Mouse (Mus musculus) embryonic facial prominence, embryonic 13.5 days (tissue): ENCODE data around the gene Eif4b. TPM values are rescaled to one million over a fixed set of nuclear protein-coding genes. Genes with fewer than 3 reads are reported as not detected.
A peak's percentile ranks its signal among the peaks of the same experiment; 100 is the strongest.

Experiments
- ATAC-seq: fragments of 200-750 bp; cut with Nextera tagmentation; 2 replicates; pipeline ENCODE4 v1.8.0; 2017; ENCODE audit warnings: low read depth; ENCODE audit not compliant: insufficient number of reproducible peaks, insufficient read depth, low FRiP score, low TSS enrichment
- H3K27ac ChIP-seq: fragments of 300-500 bp; sonication (generic); 2 replicates; pipeline ENCODE4 v1.5.1; 2015; ENCODE audit warnings: moderate library complexity, mild to moderate bottlenecking, inconsistent platforms
- H3K27me3 ChIP-seq: fragments of 300-500 bp; sonication (generic); 2 replicates; pipeline ENCODE4 v1.6.1; 2015; ENCODE audit warnings: mild to moderate bottlenecking, inconsistent platforms
- H3K36me3 ChIP-seq: fragments of 300-500 bp; sonication (generic); 2 replicates; pipeline ENCODE4 v1.6.1; 2015; ENCODE audit warnings: mild to moderate bottlenecking, inconsistent platforms
- H3K4me1 ChIP-seq: fragments of 300-500 bp; sonication (generic); 2 replicates; pipeline ENCODE4 v1.6.1; 2015; ENCODE audit warnings: inconsistent platforms
- H3K4me2 ChIP-seq: fragments of 300-500 bp; sonication (generic); 2 replicates; pipeline ENCODE4 v1.6.1; 2015; ENCODE audit warnings: moderate library complexity, mild to moderate bottlenecking, inconsistent platforms
- H3K4me3 ChIP-seq: fragments of 300-500 bp; sonication (generic); 2 replicates; pipeline ENCODE4 v1.5.1; 2015; ENCODE audit warnings: mild to moderate bottlenecking, inconsistent platforms
- H3K9ac ChIP-seq: fragments of 300-500 bp; sonication (generic); 2 replicates; pipeline ENCODE4 v1.6.1; 2015; ENCODE audit warnings: mild to moderate bottlenecking, inconsistent platforms
- H3K9me3 ChIP-seq: fragments of 300-500 bp; sonication (generic); 2 replicates; pipeline ENCODE4 v1.6.1; 2016; ENCODE audit warnings: inconsistent platforms
- WGBS: fragments of 180-500 bp; shearing (Covaris S2); methylation state at CpG from one replicate; pipeline ENCODE4 v1.1.7; 2015; ENCODE audit warnings: mixed read lengths; 5-methylcytosine and 5-hydroxymethylcytosine counted together
- polyA plus RNA-seq: library from polyadenylated mRNA; unstranded; fragments of >200 nt; fragmentation: Nextera tagmentation; extraction: Ambion mirVana; gene quantifications from 2 replicates; pipeline ENCODE4 v1.2.1, GENCODE M21; 2015

The Eif4b gene
- polyA plus RNA-seq, 1 experiment from 2014 or later = 120 TPM

- no peak for ATAC-seq
- no peak overlapping the region for H3K4me3 ChIP-seq
- no peaks in the 10 kb centered on the region for H3K27me3 ChIP-seq
- no peak overlapping the region; the same call in 1 of the 2 replicates for H3K27ac ChIP-seq
- H3K4me2 ChIP-seq = no peak overlapping the region
- WGBS = 71% methylated on average over 4 of the region's 4 CpGs
- H3K4me1 ChIP-seq = peaks cover 38% of the 10 kb centered on the region
- peaks cover 99% of the 10 kb centered on the region for H3K36me3 ChIP-seq
- H3K9me3 ChIP-seq = no peaks in the 10 kb centered on the region
- H3K9ac ChIP-seq = no peak overlapping the region
These were observed 40.1 kb downstream of the Eif4b start for GRCm38 (mm10) chr15:102113674-102114073.

GRCm38 (mm10) chr15:102114651-102115260 lies 41.2 kb downstream of the Eif4b start:
- Histone ChIP-seq H3K9ac (no peak overlapping the region), H3K9me3 (no peaks in the 10 kb centered on the region), H3K4me3 (no peak overlapping the region), H3K36me3 (peaks cover 98% of the 10 kb centered on the region), H3K27ac (no peak overlapping the region), H3K4me2 (no peak overlapping the region), H3K27me3 (no peaks in the 10 kb centered on the region), H3K4me1 (peaks cover 28% of the 10 kb centered on the region)
- ATAC-seq = no peak
- WGBS = 89% methylated on average over 7 of the region's 7 CpGs

DNA sequence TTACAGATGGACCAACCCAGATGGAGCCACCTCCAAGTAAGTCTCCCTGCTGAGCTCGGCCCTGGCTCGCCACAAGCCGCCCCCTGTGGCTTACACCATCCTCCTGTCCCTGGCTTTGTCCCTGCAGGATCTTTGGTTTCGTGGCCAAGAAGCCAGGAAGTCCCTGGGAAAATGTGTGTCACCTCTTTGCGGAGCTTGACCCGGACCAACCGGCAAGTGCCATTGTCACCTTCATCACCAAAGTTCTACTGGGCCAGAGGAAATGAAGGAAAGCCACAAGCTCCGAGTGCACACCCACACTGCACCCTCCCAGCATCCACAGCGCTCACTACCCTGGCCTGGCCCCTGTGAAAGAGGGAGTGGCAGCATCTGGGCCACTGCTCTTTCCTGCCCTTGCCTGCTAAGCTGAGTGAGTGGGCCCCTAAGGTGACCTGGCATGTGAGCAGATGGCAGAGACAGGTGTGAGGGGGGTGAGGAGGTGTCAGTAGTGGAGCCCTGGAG lies 42.2 kb downstream of the Eif4b start:
- WGBS = 75% methylated on average over 9 of the region's 9 CpGs

GRCm38 (mm10) chr15:102116753-102117415 lies 43.3 kb downstream of the Eif4b start:
- Histone ChIP-seq H3K4me1 (peaks cover 33% of the 10 kb centered on the region), H3K36me3 (peaks cover 97% of the 10 kb centered on the region), H3K9me3 (no peaks in the 10 kb centered on the region), H3K4me3 (no peak overlapping the region), H3K27me3 (no peaks in the 10 kb centered on the region), H3K4me2 (no peak overlapping the region), H3K9ac (peak overlapping the region; percentile 37; the same call in 1 of the 2 replicates), H3K27ac (peak overlapping the region; percentile 30; the same call in 1 of the 2 replicates)
- WGBS = 66% methylated on average over 11 of the region's 11 CpGs
- ATAC-seq = 0 out of 2 replicates have a peak, but pooled peaks have one; percentile 7

More for the DNA sequence above, 42.2 kb downstream of the Eif4b start:
- Histone ChIP-seq H3K9me3 (no peaks in the 10 kb centered on the region), H3K9ac (0 out of 2 replicates have a peak overlapping the region, but pooled peaks have one; percentile 27), H3K4me1 (peaks cover 30% of the 10 kb centered on the region), H3K4me2 (no peak overlapping the region), H3K27me3 (no peaks in the 10 kb centered on the region), H3K4me3 (no peak overlapping the region), H3K36me3 (peaks cover 98% of the 10 kb centered on the region), H3K27ac (peak overlapping the region; percentile 30; the same call in 1 of the 2 replicates)
- ATAC-seq = no peak

- no peak overlapping the region for H3K4me3 ChIP-seq
- no peaks in the 10 kb centered on the region for H3K27me3 ChIP-seq
- WGBS = 60% methylated on average over 19 of the region's 19 CpGs
- peak overlapping the region; percentile 37; the same call in 1 of the 2 replicates for H3K9ac ChIP-seq
- H3K4me1 ChIP-seq = peaks cover 33% of the 10 kb centered on the region
- H3K4me2 ChIP-seq = no peak overlapping the region
- peak overlapping the region; percentile 30; the same call in 1 of the 2 replicates for H3K27ac ChIP-seq
- peaks cover 95% of the 10 kb centered on the region for H3K36me3 ChIP-seq
- no peaks in the 10 kb centered on the region for H3K9me3 ChIP-seq
- peak; percentile 3; the same call in 1 of the 2 replicates for ATAC-seq
These were observed 44.2 kb downstream of the Eif4b start for GRCm38 (mm10) chr15:102117461-102118443.

DNA sequence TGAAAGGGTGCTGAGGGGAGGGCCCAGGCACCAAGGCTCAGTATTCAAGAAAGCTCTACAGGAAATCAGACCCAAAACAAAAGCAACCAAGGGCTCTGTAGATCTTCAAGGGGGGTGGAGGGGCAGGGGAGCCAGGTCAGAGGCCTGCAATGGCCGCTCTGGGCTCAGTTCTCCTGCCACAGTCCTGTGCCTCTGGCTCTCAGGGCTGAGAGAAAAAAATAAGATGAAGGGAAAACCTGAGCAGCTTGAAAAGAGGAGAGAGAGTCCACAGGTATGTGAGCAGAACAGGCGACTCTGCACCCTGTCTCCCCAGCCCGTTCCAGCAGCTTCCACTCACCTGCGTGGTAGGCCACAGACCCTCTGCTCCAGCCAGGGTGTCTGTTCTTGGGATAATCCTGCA lies 45.0 kb downstream of the Eif4b start:
- Histone ChIP-seq H3K27ac (no peak overlapping the region), H3K27me3 (no peaks in the 10 kb centered on the region), H3K9ac (no peak overlapping the region), H3K4me2 (no peak overlapping the region), H3K4me1 (peaks cover 33% of the 10 kb centered on the region), H3K36me3 (peaks cover 89% of the 10 kb centered on the region), H3K9me3 (no peaks in the 10 kb centered on the region), H3K4me3 (no peak overlapping the region)
- 80% methylated on average over 4 of the region's 4 CpGs for WGBS
- no peak for ATAC-seq

DNA sequence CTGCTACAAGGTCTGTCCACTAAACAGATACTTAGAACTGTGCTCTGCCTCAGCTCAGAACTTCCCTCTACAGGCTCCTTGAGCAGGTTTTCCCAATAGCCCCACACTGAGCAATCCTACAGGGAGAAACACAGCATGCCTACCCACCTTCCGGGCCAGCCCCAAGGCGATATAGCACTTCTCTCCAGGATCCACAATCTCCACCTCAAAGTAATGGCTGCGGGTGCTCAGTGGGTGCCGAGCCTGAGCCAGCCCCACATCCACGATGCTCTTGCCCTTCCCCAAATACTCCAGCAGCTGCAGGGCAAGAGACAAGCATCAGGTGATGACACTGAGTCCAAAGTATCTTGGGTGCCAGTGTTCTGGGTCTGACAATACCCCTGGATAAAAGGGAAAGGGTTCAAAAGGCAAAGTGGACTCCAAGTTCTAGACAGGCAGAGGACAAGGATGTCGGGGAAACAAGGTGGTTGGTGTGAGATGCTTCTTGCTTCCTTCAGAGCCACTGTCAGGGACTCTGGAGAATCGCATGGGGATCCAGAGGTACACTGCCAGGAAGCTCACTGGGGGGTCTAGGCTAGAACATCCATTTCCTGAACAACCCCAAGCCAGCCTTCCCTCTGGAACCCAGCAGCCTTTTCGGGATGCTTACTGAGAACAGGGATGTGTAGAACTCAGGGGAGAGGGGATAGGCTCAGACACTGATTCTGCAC lies 45.7 kb downstream of the Eif4b start:
- H3K36me3 ChIP-seq = peaks cover 84% of the 10 kb centered on the region
- peaks cover 33% of the 10 kb centered on the region for H3K4me1 ChIP-seq
- no peaks in the 10 kb centered on the region for H3K9me3 ChIP-seq
- no peak overlapping the region for H3K9ac ChIP-seq
- H3K4me2 ChIP-seq = no peak overlapping the region
- ATAC-seq = no peak
- H3K4me3 ChIP-seq = no peak overlapping the region
- WGBS = 76% methylated on average over 8 of the region's 8 CpGs
- no peaks in the 10 kb centered on the region for H3K27me3 ChIP-seq
- no peak overlapping the region for H3K27ac ChIP-seq

GRCm38 (mm10) chr15:102119831-102120170 lies 46.2 kb downstream of the Eif4b start:
- Histone ChIP-seq H3K36me3 (peaks cover 84% of the 10 kb centered on the region), H3K9ac (no peak overlapping the region), H3K27ac (no peak overlapping the region), H3K9me3 (no peaks in the 10 kb centered on the region), H3K4me1 (peaks cover 33% of the 10 kb centered on the region), H3K4me3 (no peak overlapping the region), H3K4me2 (no peak overlapping the region), H3K27me3 (no peaks in the 10 kb centered on the region)
- no peak for ATAC-seq
- whole genome bisulfite sequencing = 55% methylated on average over 2 of the region's 2 CpGs

DNA sequence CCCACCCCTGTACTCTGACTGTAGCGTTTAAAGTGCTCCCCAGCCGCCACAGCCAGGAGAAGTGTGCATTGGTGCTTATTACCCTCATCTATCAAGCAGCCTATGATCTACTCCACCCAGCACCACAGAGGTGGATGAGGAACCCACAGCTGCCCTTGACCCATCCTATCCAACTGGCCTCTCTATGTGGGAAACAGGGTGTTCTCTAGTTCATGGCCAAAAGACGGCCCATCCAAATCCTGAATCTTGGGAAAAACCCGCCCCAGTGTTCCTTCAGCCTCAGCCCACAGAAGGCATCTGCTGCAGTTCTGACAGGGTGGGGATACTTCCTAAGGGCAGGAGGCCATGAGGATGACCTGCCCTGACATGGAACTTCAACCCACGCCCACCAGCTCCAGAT lies 47.0 kb downstream of the Eif4b start:
- H3K9me3 ChIP-seq = no peaks in the 10 kb centered on the region
- peaks cover 83% of the 10 kb centered on the region for H3K36me3 ChIP-seq
- 86% methylated on average over 5 of the region's 5 CpGs for WGBS
- H3K4me2 ChIP-seq = no peak overlapping the region
- H3K27ac ChIP-seq = peak overlapping the region; percentile 39; the same call in 1 of the 2 replicates
- peaks cover 33% of the 10 kb centered on the region for H3K4me1 ChIP-seq
- no peak overlapping the region for H3K4me3 ChIP-seq
- no peak overlapping the region for H3K9ac ChIP-seq
- H3K27me3 ChIP-seq = no peaks in the 10 kb centered on the region
- ATAC-seq = no peak

GRCm38 (mm10) chr15:102126303-102126702 lies 52.7 kb downstream of the Eif4b start:
- Histone ChIP-seq H3K4me3 (no peak overlapping the region), H3K9ac (0 out of 2 replicates have a peak overlapping the region, but pooled peaks have one; percentile 12), H3K4me2 (no peak overlapping the region), H3K27me3 (no peaks in the 10 kb centered on the region), H3K36me3 (peaks cover 82% of the 10 kb centered on the region), H3K27ac (no peak overlapping the region), H3K9me3 (no peaks in the 10 kb centered on the region), H3K4me1 (no peaks in the 10 kb centered on the region)
- no peak for ATAC-seq
- 79% methylated on average over 2 of the region's 2 CpGs for WGBS

DNA sequence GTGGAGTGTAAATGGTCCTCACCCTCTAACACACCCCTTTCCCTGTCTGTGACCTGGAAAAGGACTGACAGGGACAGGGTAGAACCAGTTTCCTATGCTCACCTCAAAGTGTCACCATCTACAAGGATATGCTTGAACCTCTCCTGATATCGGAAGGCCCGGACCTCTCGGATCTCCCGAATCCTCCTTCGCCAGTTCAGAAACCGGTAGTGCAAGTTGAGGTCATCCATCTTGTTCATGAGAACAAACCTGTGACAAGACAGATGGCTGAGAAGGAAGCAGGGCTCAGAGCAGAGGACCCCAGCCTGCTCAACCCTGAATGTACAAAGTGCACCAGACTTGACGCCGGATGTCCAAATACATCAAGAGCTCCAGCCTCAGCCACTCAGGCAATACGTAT lies 59.7 kb downstream of the Eif4b start:
- H3K9ac ChIP-seq = no peak overlapping the region
- ATAC-seq = no peak
- peaks cover 14% of the 10 kb centered on the region for H3K4me1 ChIP-seq
- no peak overlapping the region for H3K4me2 ChIP-seq
- no peaks in the 10 kb centered on the region for H3K9me3 ChIP-seq
- 88% methylated on average over 9 of the region's 9 CpGs for WGBS
- no peak overlapping the region for H3K27ac ChIP-seq
- peaks cover 50% of the 10 kb centered on the region for H3K36me3 ChIP-seq
- H3K4me3 ChIP-seq = no peak overlapping the region
- no peaks in the 10 kb centered on the region for H3K27me3 ChIP-seq
